Mouse (Mus musculus) stomach, postnatal 0 days (tissue): ENCODE data around the gene Hspb1.

Source experiments
- CTCF ChIP-seq: IDR thresholded peaks from 2 replicates; pipeline ENCODE4 v1.5.1; 2016; ENCODE audit warnings: antibody characterized with exemption, low read depth, mild to moderate bottlenecking, moderate library complexity
- EP300 ChIP-seq: optimal IDR thresholded peaks from 2 replicates; pipeline ENCODE3; 2016; ENCODE audit warnings: antibody characterized with exemption

GRCm38 (mm10) chr5:135907256-135907655 lies 19.5 kb downstream of the Hspb1 start:
- TF ChIP-seq CTCF (no peak), EP300 (no peak)
